Mouse (Mus musculus) limb, embryonic 13.5 days (tissue): Measurements from ENCODE around the gene Fcgrt. TPM values are rescaled to one million over a fixed set of nuclear protein-coding genes. Genes with fewer than 3 reads are reported as not detected.

Experiments
- ATAC-seq: fragments of 200-750 bp; cut with Nextera tagmentation; 2 replicates; pipeline ENCODE4 v1.8.0; 2017; ENCODE audit warnings: low read depth, moderate number of reproducible peaks, moderate TSS enrichment; ENCODE audit not compliant: low FRiP score
- H3K27ac ChIP-seq: fragments of 300-500 bp; sonication (generic); 2 replicates; pipeline ENCODE4 v1.5.1; 2015; ENCODE audit warnings: inconsistent platforms, mild to moderate bottlenecking, moderate library complexity
- H3K27me3 ChIP-seq: fragments of 300-500 bp; sonication (generic); 2 replicates; pipeline ENCODE4 v1.6.1; 2015; ENCODE audit warnings: mild to moderate bottlenecking, inconsistent platforms
- H3K36me3 ChIP-seq: fragments of 300-500 bp; sonication (generic); 2 replicates; pipeline ENCODE4 v1.6.1; 2015; ENCODE audit warnings: inconsistent platforms, mild to moderate bottlenecking, moderate library complexity
- H3K4me1 ChIP-seq: fragments of 300-500 bp; sonication (generic); 2 replicates; pipeline ENCODE4 v1.6.1; 2015; ENCODE audit warnings: inconsistent platforms
- H3K4me2 ChIP-seq: fragments of 300-500 bp; sonication (generic); replicated peaks from 2 replicates; pipeline ENCODE4 v1.6.1; 2015; ENCODE audit warnings: inconsistent platforms, mild to moderate bottlenecking, moderate library complexity
- H3K4me3 ChIP-seq: fragments of 300-500 bp; sonication (generic); 2 replicates; pipeline ENCODE4 v1.5.1; 2015; ENCODE audit warnings: moderate library complexity, mild to moderate bottlenecking, inconsistent platforms
- H3K9ac ChIP-seq: fragments of 300-500 bp; sonication (generic); 2 replicates; pipeline ENCODE4 v1.6.1; 2015; ENCODE audit warnings: mild to moderate bottlenecking, inconsistent platforms
- H3K9me3 ChIP-seq: fragments of 300-500 bp; sonication (generic); 2 replicates; pipeline ENCODE4 v1.6.1; 2016; ENCODE audit warnings: inconsistent platforms
- WGBS: fragments of 180-500 bp; shearing (Covaris S2); methylation state at CpG from one replicate; pipeline ENCODE4 v1.1.7; 2015; 5-methylcytosine and 5-hydroxymethylcytosine counted together
- microRNA counts: library from miRNA; unstranded; fragments of <30 nt; microRNA quantifications from one replicate; lab custom pipeline; 2016
- microRNA-seq: library from miRNA; unstranded; fragments of <30 nt; microRNA quantifications from one replicate; pipeline ENCODE4, GENCODE M21; 2016
- polyA plus RNA-seq: library from polyadenylated mRNA; unstranded; fragments of >200 nt; fragmentation: Nextera tagmentation; extraction: Ambion mirVana; gene quantifications from 2 replicates; pipeline ENCODE4 v1.2.1, GENCODE M21; 2015

Gene Fcgrt
- polyA plus RNA-seq, 1 experiment from 2014 or later: 44.0 TPM

- H3K4me3 ChIP-seq: no peak overlapping the region
- no peaks in the 10 kb centered on the region for H3K27me3 ChIP-seq
- ATAC-seq: no peak
- no peak overlapping the region for H3K9ac ChIP-seq
- H3K4me2 ChIP-seq: no peak overlapping the region
- H3K36me3 ChIP-seq: peaks cover 75% of the 10 kb centered on the region
- peaks cover 19% of the 10 kb centered on the region for H3K4me1 ChIP-seq
- H3K27ac ChIP-seq: no peak overlapping the region
- 93% methylated on average over 38 of the region's 38 CpGs for WGBS
- no peaks in the 10 kb centered on the region for H3K9me3 ChIP-seq
Observed at GRCm38 (mm10) chr7:45048001-45048890, 55.4 kb downstream of the Fcgrt start.

- Histone ChIP-seq H3K9ac (no peak overlapping the region), H3K27ac (no peak overlapping the region), H3K4me3 (no peak overlapping the region), H3K4me2 (no peak overlapping the region), H3K36me3 (peaks cover 83% of the 10 kb centered on the region), H3K9me3 (no peaks in the 10 kb centered on the region), H3K27me3 (no peaks in the 10 kb centered on the region), H3K4me1 (peaks cover 19% of the 10 kb centered on the region)
- 95% methylated on average over 14 of the region's 14 CpGs for WGBS
- no peak for ATAC-seq
Observed at GRCm38 (mm10) chr7:45047491-45047890, 56.2 kb downstream of the Fcgrt start.

- Histone ChIP-seq H3K36me3 (peaks cover 89% of the 10 kb centered on the region), H3K9ac (no peak overlapping the region), H3K9me3 (no peaks in the 10 kb centered on the region), H3K27ac (no peak overlapping the region), H3K4me2 (no peak overlapping the region), H3K27me3 (no peaks in the 10 kb centered on the region), H3K4me3 (no peak overlapping the region), H3K4me1 (peaks cover 18% of the 10 kb centered on the region)
- 94% methylated on average over 26 of the region's 26 CpGs for WGBS
- ATAC-seq: no peak
Observed at GRCm38 (mm10) chr7:45046853-45047350, 56.7 kb downstream of the Fcgrt start.

GRCm38 (mm10) chr7:45045741-45046140 lies 57.9 kb downstream of the Fcgrt start:
- peaks cover 100% of the 10 kb centered on the region for H3K36me3 ChIP-seq
- no peaks in the 10 kb centered on the region for H3K27me3 ChIP-seq
- H3K4me2 ChIP-seq: no peak overlapping the region
- ATAC-seq: no peak
- WGBS: 95% methylated on average over 22 of the region's 22 CpGs
- H3K9ac ChIP-seq: no peak overlapping the region
- H3K27ac ChIP-seq: no peak overlapping the region
- no peak overlapping the region for H3K4me3 ChIP-seq
- no peaks in the 10 kb centered on the region for H3K9me3 ChIP-seq
- H3K4me1 ChIP-seq: peaks cover 7% of the 10 kb centered on the region; the same call in 1 of the 2 replicates

- H3K9me3 ChIP-seq: no peaks in the 10 kb centered on the region
- H3K27ac ChIP-seq: no peak overlapping the region
- 96% methylated on average over 14 of the region's 14 CpGs for WGBS
- no peak overlapping the region for H3K4me2 ChIP-seq
- no peaks in the 10 kb centered on the region for H3K4me1 ChIP-seq
- no peak for ATAC-seq
- peaks cover 99% of the 10 kb centered on the region for H3K36me3 ChIP-seq
- H3K9ac ChIP-seq: no peak overlapping the region
- no peaks in the 10 kb centered on the region for H3K27me3 ChIP-seq
- H3K4me3 ChIP-seq: no peak overlapping the region
Observed at GRCm38 (mm10) chr7:45043307-45043706, 60.3 kb downstream of the Fcgrt start.

MicroRNAs within 50 kb of the gene (microRNA counts, 519-probe panel; counts per million panel counts)
- 1,812 counts per million, percentile 21 among the panel's probes with 10 or more counts for microRNA mmu-miR-150 (lab: Ali Mortazavi, UCI)

Small RNAs within 50 kb of the gene (microRNA-seq; reads per million reads assigned to microRNA genes)
- gene Mir150 (5.9 reads per million, percentile 20 among the genes with 10 or more reads in this experiment), gene Mir5121 (14.6 reads per million, percentile 31 among the genes with 10 or more reads in this experiment)

Other genes starting within 250 kb of the Fcgrt start
- gene Pnkp, start 246.7 kb downstream of the Fcgrt start, polyA plus RNA-seq: 33.1 and 33.9 TPM in 2 replicates
- gene Ptov1, start 234.1 kb downstream of the Fcgrt start, polyA plus RNA-seq: 502 and 514 TPM in 2 replicates
- gene Med25, start 211.1 kb downstream of the Fcgrt start, polyA plus RNA-seq: 118 and 119 TPM in 2 replicates
- gene Fuz, start 207.8 kb downstream of the Fcgrt start, polyA plus RNA-seq: 23.0 and 25.8 TPM in 2 replicates
- gene Ap2a1, start 174.4 kb downstream of the Fcgrt start, polyA plus RNA-seq: 76.1 and 81.6 TPM in 2 replicates
- gene Tsks, start 160.6 kb downstream of the Fcgrt start, polyA plus RNA-seq: 0.23 and 0.25 TPM in 2 replicates
- gene Cpt1c, start 129.0 kb downstream of the Fcgrt start, polyA plus RNA-seq: 33.9 and 35.0 TPM in 2 replicates
- 670 and 703 TPM in 2 replicates for gene Prmt1, start 117.3 kb downstream of the Fcgrt start, polyA plus RNA-seq
- gene Irf3, start 106.2 kb downstream of the Fcgrt start, polyA plus RNA-seq: 94.6 and 96.8 TPM in 2 replicates
- gene Bcl2l12, start 105.1 kb downstream of the Fcgrt start, polyA plus RNA-seq: 77.3 and 78.4 TPM in 2 replicates
- gene Scaf1, start 87.5 kb downstream of the Fcgrt start, polyA plus RNA-seq: 38.6 and 40.7 TPM in 2 replicates
- gene Rras, start 85.9 kb downstream of the Fcgrt start, polyA plus RNA-seq: 27.5 and 29.1 TPM in 2 replicates
- gene Prr12, start 51.0 kb downstream of the Fcgrt start, polyA plus RNA-seq: 14.5 and 15.3 TPM in 2 replicates
- 71.2 and 71.4 TPM in 2 replicates for gene Nosip, start 41.4 kb downstream of the Fcgrt start, polyA plus RNA-seq
- 22.3 and 24.5 TPM in 2 replicates for gene Prrg2, start 41.2 kb downstream of the Fcgrt start, polyA plus RNA-seq
- gene Rcn3, start 11.6 kb downstream of the Fcgrt start, polyA plus RNA-seq: 462 and 483 TPM in 2 replicates
- gene Rps11, start 20.6 kb upstream of the Fcgrt start, polyA plus RNA-seq: 1,512 and 1,535 TPM in 2 replicates
- 1,305 and 1,326 TPM in 2 replicates for gene Rpl13a, start 24.9 kb upstream of the Fcgrt start, polyA plus RNA-seq
- gene Gm45713, start 32.4 kb upstream of the Fcgrt start, polyA plus RNA-seq: 0.60 and 0.75 TPM in 2 replicates
- gene Flt3l, start 32.6 kb upstream of the Fcgrt start, polyA plus RNA-seq: 1.0 and 1.2 TPM in 2 replicates
- gene Pih1d1, start 50.5 kb upstream of the Fcgrt start, polyA plus RNA-seq: 86.9 and 87.1 TPM in 2 replicates
- 45.1 and 46.4 TPM in 2 replicates for gene Aldh16a1, start 50.7 kb upstream of the Fcgrt start, polyA plus RNA-seq
- 0.19 and 0.23 TPM in 2 replicates for gene Slc17a7, start 60.1 kb upstream of the Fcgrt start, polyA plus RNA-seq
- gene Gfy, start 75.7 kb upstream of the Fcgrt start, polyA plus RNA-seq: not detected in 2 replicates
- not detected in 2 replicates for gene Pth2, start 77.1 kb upstream of the Fcgrt start, polyA plus RNA-seq
- 0.93 and 1.4 TPM in 2 replicates for gene Ccdc155, start 101.0 kb upstream of the Fcgrt start, polyA plus RNA-seq
- gene Dkkl1, start 108.3 kb upstream of the Fcgrt start, polyA plus RNA-seq: 1.3 and 1.4 TPM in 2 replicates
- 259 and 263 TPM in 2 replicates for gene Tead2, start 111.9 kb upstream of the Fcgrt start, polyA plus RNA-seq
- gene Cd37, start 135.3 kb upstream of the Fcgrt start, polyA plus RNA-seq: 1.3 and 2.1 TPM in 2 replicates
- gene Slc6a16, start 137.2 kb upstream of the Fcgrt start, polyA plus RNA-seq: 0.28 and 0.43 TPM in 2 replicates
- gene Slc6a21, start 173.7 kb upstream of the Fcgrt start, polyA plus RNA-seq: not detected in 2 replicates
- 15.8 and 19.6 TPM in 2 replicates for gene Trpm4, start 229.9 kb upstream of the Fcgrt start, polyA plus RNA-seq
- gene Hrc, start 231.4 kb upstream of the Fcgrt start, polyA plus RNA-seq: 3.9 and 4.3 TPM in 2 replicates